Mouse (Mus musculus) heart, postnatal 0 days (tissue): ENCODE results near the gene Cttnbp2nl.
A peak's percentile ranks its signal among the peaks of the same experiment; 100 is the strongest.

Experiments used
- CTCF ChIP-seq: IDR thresholded peaks from 2 replicates; pipeline ENCODE4 v1.5.1; 2016; ENCODE audit warnings: antibody characterized with exemption, control low read depth, low read depth
- EP300 ChIP-seq: IDR thresholded peaks from 2 replicates; pipeline ENCODE4 v1.6.1; 2016; ENCODE audit warnings: antibody characterized with exemption, low read depth

- TF ChIP-seq CTCF (no peak), EP300 (peak; percentile 55; the same call in 1 of the 2 replicates)
Observed at GRCm38 (mm10) chr3:105087344-105087743, 34.4 kb upstream of the Cttnbp2nl start.
